Mouse (Mus musculus) erythroblast, embryonic 14.5 days (primary cell): ENCODE data around the gene Ksr1.

Experiments
- GATA1 ChIP-seq: IDR thresholded peaks from 2 replicates; pipeline ENCODE4 v1.6.1; 2012; ENCODE audit warnings: low read length, inconsistent platforms, mixed read lengths
- TAL1 ChIP-seq: IDR thresholded peaks from 3 replicates; pipeline ENCODE4 v1.6.1; 2012; ENCODE audit warnings: low read length, inconsistent platforms, mixed read lengths

DNA sequence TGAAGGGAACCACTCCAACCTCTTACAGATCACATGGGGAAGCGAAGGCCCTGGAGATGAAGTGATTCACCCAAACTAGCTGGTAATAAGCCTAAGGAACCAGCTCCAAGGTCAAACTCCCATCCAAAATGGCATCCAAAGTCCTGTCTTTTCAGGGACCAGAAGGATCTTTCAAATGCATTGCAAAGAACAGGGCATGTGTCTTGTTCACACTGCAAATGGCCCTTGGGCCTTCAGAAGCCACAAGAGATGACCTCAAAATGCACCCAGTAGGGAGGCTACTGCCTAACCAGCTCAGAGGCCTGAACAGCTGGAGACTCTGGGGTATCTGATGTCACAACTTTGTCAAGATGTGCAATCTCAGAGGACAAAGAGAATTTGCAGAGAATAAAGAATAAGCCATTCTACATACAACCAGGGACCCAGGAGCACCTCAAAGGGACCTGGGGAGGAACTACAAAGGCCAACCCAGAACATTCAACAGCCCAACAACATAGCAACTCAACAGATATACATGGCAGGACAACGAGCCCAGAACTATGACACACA, 2.1 kb downstream of the Ksr1 start:
- TF ChIP-seq GATA1, result no peak
- no peak for TF ChIP-seq TAL1
